Mouse (Mus musculus): ENCODE data around the gene Ufsp2.

Gene Ufsp2

GRCm38 (mm10) chr8:46022203-46022602 lies 46.9 kb downstream of the Ufsp2 start:
- DNase-seq, result peak in 1 of 2 experiments; percentile 12

GRCm38 (mm10) chr8:46022758-46023157 lies 47.4 kb downstream of the Ufsp2 start:
- no peak for DNase-seq

GRCm38 (mm10) chr8:46024392-46024791 lies 49.1 kb downstream of the Ufsp2 start:
- no peak for DNase-seq

- DNase-seq, result peak; percentile 67 to 70
Observed at GRCm38 (mm10) chr8:46036217-46036616, 60.9 kb downstream of the Ufsp2 start.

- DNase-seq, result no peak
Observed at GRCm38 (mm10) chr8:46039666-46040065, 64.3 kb downstream of the Ufsp2 start.

GRCm38 (mm10) chr8:46040260-46040659 lies 64.9 kb downstream of the Ufsp2 start:
- DNase-seq, result no peak

Data from kidney, postnatal 36 days (tissue).